Mouse (Mus musculus): ENCODE results near the gene Abca3.

DNA sequence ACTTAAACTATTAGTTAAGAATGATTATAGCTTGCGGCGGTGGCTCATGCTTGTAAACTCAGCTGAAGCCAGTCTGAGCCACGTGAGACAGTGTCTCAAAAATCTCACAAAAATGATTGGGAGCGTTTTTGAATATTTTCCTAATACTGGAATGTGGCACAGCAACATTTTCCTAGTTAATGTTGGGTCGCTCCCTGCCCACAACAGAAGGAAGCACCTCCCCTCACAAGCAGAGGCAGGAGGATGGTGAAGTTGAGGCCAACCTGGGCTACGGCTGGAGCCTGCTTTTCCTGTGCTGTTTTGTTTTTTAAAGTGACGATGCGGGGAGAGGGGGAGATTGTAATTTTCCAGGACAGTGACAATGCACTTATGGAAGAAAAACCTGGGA is 75.4 kb downstream of the Abca3 start:
- TF ChIP-seq POLR2A (IDR thresholded peaks at IDR 0.05; ENCODE audit: control insufficient read depth, low read depth, low read length) (no peak), CTCF (IDR thresholded peaks at IDR 0.05; ENCODE audit: control insufficient read depth, insufficient read depth, insufficient replicate concordance, low read depth, low read length) (no peak)

All from testis, adult 2 months (tissue).